Mouse (Mus musculus): ENCODE data around the gene Gon4l. TPM values are rescaled to one million over a fixed set of nuclear protein-coding genes. Genes with fewer than 3 reads are reported as not detected.
A peak's percentile ranks its signal among the peaks of the same experiment; 100 is the strongest.

Gene Gon4l
- polyA plus RNA-seq, 1 experiment from 2014 or later, result 12.3 TPM

DNA sequence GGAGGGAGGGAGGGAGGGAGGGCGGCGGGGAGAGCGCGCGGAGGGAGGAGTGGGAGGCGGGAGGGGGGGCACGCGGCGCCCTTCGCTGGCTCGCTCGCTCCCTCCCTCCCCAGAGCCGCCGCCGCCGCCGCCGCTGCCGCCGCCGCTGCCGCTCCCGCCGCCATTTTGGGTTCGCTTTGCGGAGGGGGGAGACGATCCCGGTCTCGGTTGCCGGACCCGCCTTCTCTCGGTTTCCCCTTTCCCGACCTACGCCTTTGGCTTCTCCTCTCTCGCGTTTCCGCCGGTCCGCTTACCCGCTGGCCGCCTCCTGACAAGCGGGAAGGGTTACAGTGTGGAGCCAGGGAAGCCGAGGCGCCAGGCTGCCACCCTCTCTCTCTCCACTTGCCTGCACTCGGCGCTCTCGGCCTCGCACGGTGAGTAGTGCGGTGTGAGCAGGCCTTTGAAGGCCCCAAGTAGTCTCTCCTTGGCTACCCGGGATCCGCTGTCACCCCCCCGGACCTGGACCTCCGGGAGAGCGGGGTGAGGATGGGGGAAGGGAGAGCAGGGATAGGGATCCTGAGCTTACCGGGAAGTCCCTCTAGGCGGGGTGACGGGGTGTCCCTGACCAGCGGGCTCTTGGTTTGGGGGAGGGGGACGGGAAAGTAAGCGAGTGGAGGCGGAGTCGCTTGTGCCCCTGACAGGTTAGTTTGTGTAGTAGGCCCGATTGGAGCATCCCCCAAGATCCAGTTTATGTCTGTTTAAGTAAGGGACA, 115.7 kb downstream of the Gon4l start, which contains the start of the genes Ash1l and Dap3:
TSS of gene Ash1l (plus strand) at position 47 of the 751 bp plus-strand sequence.
TSS of gene Dap3 (minus strand) at position 606 of the 751 bp plus-strand sequence.
- peak within 1 kb of the TSS; percentile 92 for H3K4me3 ChIP-seq (replicated peaks)
- H3K36me3 ChIP-seq, result no peaks in the 10 kb centered on the region
- H3K4me2 ChIP-seq, result peak within 1 kb of the TSS; percentile 62
- peak within 1 kb of the TSS; percentile 100 for H3K27ac ChIP-seq (replicated peaks)
- H3K9ac ChIP-seq (replicated peaks), result peak within 1 kb of the TSS; percentile 95
- peaks cover 43% of the 10 kb centered on the region for H3K4me1 ChIP-seq
- peak; percentile 83 for ATAC-seq (ENCODE audit: low FRiP score)
- no peaks in the 10 kb centered on the region for H3K9me3 ChIP-seq (replicated peaks)
- 1% methylated on average over 33 of the region's 64 CpGs for WGBS
- no peaks in the 10 kb centered on the region for H3K27me3 ChIP-seq (replicated peaks)

DNA sequence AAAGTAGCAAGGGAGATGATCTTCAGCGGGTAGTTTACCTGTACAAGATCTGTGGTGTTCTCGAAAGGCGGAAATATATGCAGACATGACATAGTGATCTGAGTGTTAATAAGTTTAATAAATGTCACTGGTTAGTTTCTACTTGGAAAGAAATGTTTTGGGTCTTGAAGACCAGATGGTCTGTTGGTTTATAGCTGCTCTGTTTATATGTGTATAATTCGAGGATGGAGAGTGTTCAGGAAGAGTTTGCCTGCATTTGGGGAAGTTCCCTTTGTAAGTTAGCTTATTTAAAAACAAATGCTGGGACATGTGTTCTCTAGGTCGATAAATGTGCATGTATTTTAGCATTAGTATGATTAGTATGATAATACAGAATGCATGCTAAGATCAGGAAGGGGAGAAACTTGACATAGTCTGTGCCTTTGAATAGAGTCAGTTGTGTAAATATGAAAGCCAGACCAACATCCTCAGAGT, 116.3 kb downstream of the Gon4l start:
- H3K27me3 ChIP-seq (replicated peaks), result no peaks in the 10 kb centered on the region
- peak overlapping the region; percentile 92 for H3K4me3 ChIP-seq (replicated peaks)
- ATAC-seq (ENCODE audit: low FRiP score), result no peak
- peak overlapping the region; percentile 62 for H3K4me2 ChIP-seq
- WGBS, result 2% methylated on average over 5 of the region's 5 CpGs
- H3K4me1 ChIP-seq, result peaks cover 43% of the 10 kb centered on the region
- H3K36me3 ChIP-seq, result no peaks in the 10 kb centered on the region
- no peaks in the 10 kb centered on the region for H3K9me3 ChIP-seq (replicated peaks)
- peak overlapping the region; percentile 95 for H3K9ac ChIP-seq (replicated peaks)
- peak overlapping the region; percentile 100 for H3K27ac ChIP-seq (replicated peaks)

DNA sequence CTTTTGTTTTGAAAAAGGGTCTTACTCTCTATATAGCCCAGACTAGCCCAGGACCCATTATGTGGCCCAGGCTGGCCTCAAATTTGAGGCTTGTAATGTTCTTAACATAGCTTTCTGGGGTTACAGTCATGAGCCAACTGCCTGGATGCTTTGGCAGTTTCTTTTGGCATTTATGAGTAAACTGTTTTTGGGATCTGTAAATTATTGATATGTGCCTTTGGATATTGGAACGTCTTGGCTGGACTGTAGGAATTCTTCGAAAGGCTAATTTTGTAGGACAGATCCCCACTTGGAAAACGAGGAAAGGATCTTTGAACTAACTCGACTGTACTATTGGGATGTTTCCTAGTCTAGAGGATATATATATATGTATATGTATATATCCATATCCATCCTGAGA, 118.2 kb downstream of the Gon4l start:
- H3K4me3 ChIP-seq (replicated peaks), result no peak overlapping the region
- peaks cover 33% of the 10 kb centered on the region for H3K4me1 ChIP-seq
- no peak for ATAC-seq (ENCODE audit: low FRiP score)
- no peak overlapping the region for H3K9ac ChIP-seq (replicated peaks)
- no peak overlapping the region; the same call in 1 of the 2 replicates for H3K4me2 ChIP-seq
- 88% methylated on average over 4 of the region's 4 CpGs for WGBS
- H3K27ac ChIP-seq (replicated peaks), result no peak overlapping the region
- no peaks in the 10 kb centered on the region for H3K9me3 ChIP-seq (replicated peaks)
- no peaks in the 10 kb centered on the region for H3K36me3 ChIP-seq
- no peaks in the 10 kb centered on the region for H3K27me3 ChIP-seq (replicated peaks)

DNA sequence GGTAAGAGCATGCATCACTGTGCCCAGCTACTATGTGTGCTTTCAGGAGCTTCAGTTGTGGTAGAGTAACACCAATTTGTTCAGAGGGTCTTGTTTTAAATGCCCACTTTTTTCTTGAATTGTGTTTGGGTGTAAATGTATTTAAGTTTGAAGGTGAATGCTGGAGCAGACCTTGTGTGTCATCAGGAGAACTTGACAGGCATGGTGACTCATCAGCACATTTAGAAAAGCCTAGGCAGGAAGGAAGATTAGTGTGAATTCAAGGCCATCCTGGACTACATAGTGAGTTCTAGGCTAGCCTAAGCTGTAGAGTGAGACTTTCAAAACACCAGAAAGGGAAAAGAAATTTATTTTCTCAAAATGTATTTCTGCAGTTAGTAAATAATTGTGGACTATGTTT, 118.7 kb downstream of the Gon4l start:
- Histone ChIP-seq H3K4me2 (no peak overlapping the region), H3K27ac (replicated peaks) (no peak overlapping the region), H3K36me3 (no peaks in the 10 kb centered on the region), H3K4me3 (replicated peaks) (no peak overlapping the region), H3K9ac (replicated peaks) (no peak overlapping the region), H3K4me1 (peaks cover 28% of the 10 kb centered on the region), H3K9me3 (replicated peaks) (no peaks in the 10 kb centered on the region), H3K27me3 (replicated peaks) (no peaks in the 10 kb centered on the region)
- ATAC-seq (ENCODE audit: low FRiP score), result no peak

Other genes with a start within 250 kb of the Gon4l start
- 97.4 and 104 TPM in 2 replicates for gene Arhgef2, start 229.3 kb upstream of the Gon4l start, polyA plus RNA-seq (2015; fragmentation: Nextera tagmentation; extraction: Ambion mirVana)
- gene Rxfp4, start 182.1 kb upstream of the Gon4l start, polyA plus RNA-seq (2015; fragmentation: Nextera tagmentation; extraction: Ambion mirVana), result not detected in 2 replicates
- gene Khdc4, start 149.4 kb upstream of the Gon4l start, polyA plus RNA-seq (2015; fragmentation: Nextera tagmentation; extraction: Ambion mirVana), result 85.9 and 87.4 TPM in 2 replicates
- gene Rit1, start 118.4 kb upstream of the Gon4l start, polyA plus RNA-seq (2015; fragmentation: Nextera tagmentation; extraction: Ambion mirVana), result 58.7 and 67.5 TPM in 2 replicates
- 207 and 237 TPM in 2 replicates for gene Syt11, start 60.1 kb upstream of the Gon4l start, polyA plus RNA-seq (2015; fragmentation: Nextera tagmentation; extraction: Ambion mirVana)
- gene Msto1, start 78.8 kb downstream of the Gon4l start, polyA plus RNA-seq (2015; fragmentation: Nextera tagmentation; extraction: Ambion mirVana), result 48.6 and 49.2 TPM in 2 replicates
- gene Ash1l, start 115.4 kb downstream of the Gon4l start, polyA plus RNA-seq (2015; fragmentation: Nextera tagmentation; extraction: Ambion mirVana), result 19.1 and 19.4 TPM in 2 replicates
- gene Dap3, start 116.0 kb downstream of the Gon4l start, polyA plus RNA-seq (2015; fragmentation: Nextera tagmentation; extraction: Ambion mirVana), result 144 TPM in 2 replicates

Data from neural tube, embryonic 15.5 days (tissue).